Mouse (Mus musculus): Measurements from ENCODE around the gene Hs2st1. TPM values are rescaled to one million over a fixed set of nuclear protein-coding genes. Genes with fewer than 3 reads are reported as not detected.
"Not testable (repeated sequence)": the region's sequence is repeated elsewhere in the genome, so short reads cannot be mapped to it uniquely, and the experiment has no call there.

Gene Hs2st1
- polyA plus RNA-seq, 2 experiments: 1.7 to 2.5 TPM

DNA sequence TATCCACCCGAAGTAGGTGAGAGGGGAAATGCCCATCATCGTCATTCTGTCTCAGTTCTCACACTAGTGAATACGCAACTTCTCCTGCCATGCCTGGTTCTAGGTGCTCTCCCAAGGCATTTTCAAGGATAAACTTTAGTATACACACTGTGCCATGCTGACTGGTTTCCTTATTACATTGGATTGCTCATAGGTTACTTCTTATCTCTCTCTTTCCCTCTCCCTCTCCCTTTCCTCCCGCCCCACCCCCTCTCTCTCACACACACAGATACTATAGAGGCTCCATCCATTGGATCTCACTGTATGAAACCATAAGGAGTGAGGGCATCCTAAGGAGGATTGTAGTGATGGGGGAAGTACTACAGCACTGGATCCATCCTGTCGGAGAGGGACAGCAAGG lies 38.1 kb upstream of the Hs2st1 start:
- no peak overlapping the region for H3K4me3 ChIP-seq (ENCODE audit: insufficient read depth in 1 of 2, low read depth in 2 of 2, low read length in 2 of 2)
- no peaks in the 10 kb centered on the region for H3K9me3 ChIP-seq (ENCODE audit: control insufficient read depth, low read length)
- H3K27ac ChIP-seq: no peak overlapping the region
- H3K9ac ChIP-seq (replicated peaks): no peak overlapping the region
- H3K4me1 ChIP-seq (replicated peaks; ENCODE audit: control insufficient read depth in 2 of 2, insufficient read depth in 2 of 2, low read length in 1 of 2): peaks cover 12 to 33% of the 10 kb centered on the region in 2 experiments
- no peak for DNase-seq (ENCODE audit: low read depth in 3 of 3, low spot score in 3 of 3)
- no peaks in the 10 kb centered on the region for H3K36me3 ChIP-seq (replicated peaks; ENCODE audit: control insufficient read depth, insufficient read depth, low read depth)
- no peaks in the 10 kb centered on the region for H3K27me3 ChIP-seq (ENCODE audit: control insufficient read depth, insufficient read depth, low read length)
- ATAC-seq (ENCODE audit: insufficient read depth): no peak
- no peak for TF ChIP-seq EP300 (IDR thresholded peaks at IDR 0.05; ENCODE audit: low read depth)
- TF ChIP-seq CTCF (IDR thresholded peaks at IDR 0.05; ENCODE audit: low read depth): no peak
- H3K4me2 ChIP-seq (ENCODE audit: low read depth): no peak overlapping the region
- 80% methylated on average over 5 of the region's 5 CpGs for WGBS (ENCODE audit: insufficient replicate concordance)

DNA sequence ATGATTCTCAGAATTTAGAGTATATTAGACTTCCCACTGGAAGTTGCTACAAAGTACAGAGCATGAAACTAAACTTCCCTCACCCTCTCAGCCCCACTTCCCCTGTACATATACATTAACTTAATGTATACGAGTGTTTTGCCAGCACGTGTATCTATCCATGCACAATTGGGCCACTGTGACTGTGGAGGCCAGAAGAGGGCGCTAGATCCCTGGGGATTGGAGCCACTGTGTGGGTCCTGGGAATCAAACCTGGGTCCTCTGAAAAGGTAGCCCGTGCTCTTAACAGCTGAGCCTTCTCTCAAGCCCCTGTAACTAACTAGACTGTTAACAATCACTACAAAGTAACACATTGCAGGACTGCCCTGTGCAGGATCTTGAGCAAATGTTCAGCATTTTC lies 36.5 kb upstream of the Hs2st1 start:
- Histone ChIP-seq H3K9me3 (ENCODE audit: control insufficient read depth, low read length) (no peaks in the 10 kb centered on the region), H3K4me3 (ENCODE audit: insufficient read depth in 1 of 2, low read depth in 2 of 2, low read length in 2 of 2) (no peak overlapping the region), H3K4me2 (ENCODE audit: low read depth) (no peak overlapping the region), H3K27ac (no peak overlapping the region), H3K27me3 (ENCODE audit: control insufficient read depth, insufficient read depth, low read length) (no peaks in the 10 kb centered on the region), H3K4me1 (replicated peaks; ENCODE audit: control insufficient read depth in 2 of 2, insufficient read depth in 2 of 2, low read length in 1 of 2) (peaks cover 6 to 18% of the 10 kb centered on the region in 2 experiments; a peak in 3 of 4 replicates), H3K9ac (replicated peaks) (no peak overlapping the region), H3K36me3 (replicated peaks; ENCODE audit: control insufficient read depth, insufficient read depth, low read depth) (no peaks in the 10 kb centered on the region)
- peak; percentile 84 for TF ChIP-seq CTCF (IDR thresholded peaks at IDR 0.05; ENCODE audit: low read depth)
- TF ChIP-seq EP300 (IDR thresholded peaks at IDR 0.05; ENCODE audit: low read depth): no peak
- ATAC-seq (ENCODE audit: insufficient read depth): no peak; the same call in 1 of the 2 replicates
- WGBS (ENCODE audit: insufficient replicate concordance): 54% methylated on average over 4 of the region's 4 CpGs
- DNase-seq (ENCODE audit: low read depth in 3 of 3, low spot score in 3 of 3): no peak

DNA sequence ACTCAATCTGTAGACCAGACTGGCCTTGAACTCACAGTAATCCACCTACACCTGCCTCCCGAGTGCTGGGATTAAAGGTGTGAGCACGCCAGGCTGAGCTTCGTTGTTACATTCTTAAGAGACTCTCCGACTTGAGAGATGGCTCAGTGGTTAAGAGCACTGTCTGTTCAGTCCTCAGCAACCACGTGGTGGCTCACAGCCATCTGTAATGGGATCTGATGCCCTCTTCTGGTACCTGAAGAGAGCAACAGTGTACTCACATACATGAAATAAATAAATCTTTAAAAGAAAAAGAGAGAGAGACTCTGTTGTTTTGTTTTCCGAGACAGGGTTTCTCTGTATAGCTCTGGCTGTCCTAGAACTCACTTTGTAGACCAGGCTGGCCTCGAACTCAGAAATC lies 35.8 kb upstream of the Hs2st1 start:
- TF ChIP-seq CTCF (IDR thresholded peaks at IDR 0.05; ENCODE audit: low read depth): peak; percentile 60
- ATAC-seq (ENCODE audit: insufficient read depth): peak; percentile 47; the same call in 1 of the 2 replicates
- not testable (repeated sequence) for H3K9me3 ChIP-seq (ENCODE audit: control insufficient read depth, low read length); H3K9ac ChIP-seq (replicated peaks); H3K27me3 ChIP-seq (ENCODE audit: control insufficient read depth, insufficient read depth, low read length); H3K36me3 ChIP-seq (replicated peaks; ENCODE audit: control insufficient read depth, insufficient read depth, low read depth); DNase-seq (ENCODE audit: low read depth in 3 of 3, low spot score in 3 of 3); H3K4me3 ChIP-seq (ENCODE audit: insufficient read depth in 1 of 2, low read depth in 2 of 2, low read length in 2 of 2); H3K4me2 ChIP-seq (ENCODE audit: low read depth); H3K27ac ChIP-seq
- peaks cover 6 to 13% of the 10 kb centered on the region in 2 experiments; a peak in 3 of 4 replicates for H3K4me1 ChIP-seq (replicated peaks; ENCODE audit: control insufficient read depth in 2 of 2, insufficient read depth in 2 of 2, low read length in 1 of 2)
- 57% methylated on average over 7 of the region's 7 CpGs for WGBS (ENCODE audit: insufficient replicate concordance)

DNA sequence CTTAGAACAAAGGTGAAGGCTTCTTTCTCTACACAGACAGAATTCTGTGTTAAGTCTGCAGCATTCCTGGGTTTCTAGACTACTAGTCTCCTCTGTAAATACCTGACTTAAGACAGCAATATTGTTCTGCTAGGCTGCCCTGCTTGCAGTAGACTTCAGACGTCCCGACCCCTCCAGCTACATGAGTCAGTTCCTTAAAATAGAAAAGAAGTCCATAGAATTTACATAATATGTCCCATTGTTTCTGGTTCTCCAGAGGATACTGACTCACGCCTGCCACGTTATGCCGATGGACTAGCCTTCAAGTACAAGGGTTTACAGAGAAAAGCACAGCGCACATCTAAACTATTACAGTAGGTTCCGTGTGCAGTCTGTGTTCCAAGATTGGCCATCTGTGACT lies 34.2 kb upstream of the Hs2st1 start:
- 65% methylated on average over 7 of the region's 7 CpGs for WGBS (ENCODE audit: insufficient replicate concordance)
- Histone ChIP-seq H3K27ac (no peak overlapping the region), H3K9me3 (ENCODE audit: control insufficient read depth, low read length) (no peaks in the 10 kb centered on the region), H3K9ac (replicated peaks) (no peak overlapping the region), H3K4me3 (ENCODE audit: insufficient read depth in 1 of 2, low read depth in 2 of 2, low read length in 2 of 2) (no peak overlapping the region), H3K27me3 (ENCODE audit: control insufficient read depth, insufficient read depth, low read length) (no peaks in the 10 kb centered on the region), H3K4me1 (replicated peaks; ENCODE audit: control insufficient read depth in 2 of 2, insufficient read depth in 2 of 2, low read length in 1 of 2) (peaks cover 5 to 6% of the 10 kb centered on the region in 2 experiments; a peak in 3 of 4 replicates), H3K36me3 (replicated peaks; ENCODE audit: control insufficient read depth, insufficient read depth, low read depth) (peaks cover 3% of the 10 kb centered on the region), H3K4me2 (ENCODE audit: low read depth) (no peak overlapping the region)
- ATAC-seq (ENCODE audit: insufficient read depth): no peak
- no peak for DNase-seq (ENCODE audit: low read depth in 3 of 3, low spot score in 3 of 3)
- TF ChIP-seq EP300 (IDR thresholded peaks at IDR 0.05; ENCODE audit: low read depth): no peak
- TF ChIP-seq CTCF (IDR thresholded peaks at IDR 0.05; ENCODE audit: low read depth): no peak

DNA sequence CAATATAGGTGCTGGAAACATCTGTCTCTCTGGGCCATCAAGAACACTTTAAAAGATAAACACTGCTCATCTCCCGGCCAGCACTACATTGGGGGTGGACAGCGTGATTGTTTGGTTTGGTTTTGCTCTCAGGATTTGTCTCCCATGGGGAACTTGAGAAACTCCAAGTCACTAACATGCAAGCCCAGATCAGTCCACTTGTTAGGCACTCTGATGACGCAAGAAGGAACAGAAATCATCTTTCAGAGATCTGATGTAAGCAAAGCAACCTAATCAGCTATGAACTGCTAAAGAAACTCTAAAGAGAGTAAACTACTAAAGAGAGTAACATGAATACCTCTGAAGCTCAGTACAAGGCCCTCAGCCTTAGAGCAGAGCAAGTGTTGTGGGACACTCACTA lies 33.6 kb upstream of the Hs2st1 start:
- ATAC-seq (ENCODE audit: insufficient read depth) (no peak), DNase-seq (ENCODE audit: low read depth in 3 of 3, low spot score in 3 of 3) (no peak)
- no peak overlapping the region for H3K27ac ChIP-seq
- peaks cover 3% of the 10 kb centered on the region for H3K36me3 ChIP-seq (replicated peaks; ENCODE audit: control insufficient read depth, insufficient read depth, low read depth)
- no peak overlapping the region for H3K9ac ChIP-seq (replicated peaks)
- TF ChIP-seq CTCF (IDR thresholded peaks at IDR 0.05; ENCODE audit: low read depth): no peak
- TF ChIP-seq EP300 (IDR thresholded peaks at IDR 0.05; ENCODE audit: low read depth): no peak
- no peak overlapping the region for H3K4me3 ChIP-seq (ENCODE audit: insufficient read depth in 1 of 2, low read depth in 2 of 2, low read length in 2 of 2)
- H3K27me3 ChIP-seq (ENCODE audit: control insufficient read depth, insufficient read depth, low read length): no peaks in the 10 kb centered on the region
- peaks cover 6 to 7% of the 10 kb centered on the region in 2 experiments; a peak in 3 of 4 replicates for H3K4me1 ChIP-seq (replicated peaks; ENCODE audit: control insufficient read depth in 2 of 2, insufficient read depth in 2 of 2, low read length in 1 of 2)
- no peaks in the 10 kb centered on the region for H3K9me3 ChIP-seq (ENCODE audit: control insufficient read depth, low read length)
- WGBS (ENCODE audit: insufficient replicate concordance): 64% methylated on average over 3 of the region's 3 CpGs
- no peak overlapping the region for H3K4me2 ChIP-seq (ENCODE audit: low read depth)
